Mouse (Mus musculus) liver, adult 2 months (tissue): ENCODE data around the gene Wnt5b.

Source experiments
- CTCF ChIP-seq: fragments of 200-500 bp; IDR thresholded peaks from 2 replicates; pipeline ENCODE4 v1.5.1; 2011; ENCODE audit warnings: low read depth, low read length, control low read depth
- POLR2A ChIP-seq: fragments of 200-500 bp; IDR thresholded peaks from 2 replicates; pipeline ENCODE4 v1.6.1; 2011; ENCODE audit warnings: low read length, control low read depth; ENCODE audit not compliant: insufficient read depth; ENCODE audit errors: extremely low read depth

- no peak for TF ChIP-seq CTCF
- no peak for TF ChIP-seq POLR2A
Measured at GRCm38 (mm10) chr6:119421001-119421400, 123.1 kb downstream of the Wnt5b start.
